28 mouse cellular contexts compared by ENCODE assay signal in the genomic region with DNA sequence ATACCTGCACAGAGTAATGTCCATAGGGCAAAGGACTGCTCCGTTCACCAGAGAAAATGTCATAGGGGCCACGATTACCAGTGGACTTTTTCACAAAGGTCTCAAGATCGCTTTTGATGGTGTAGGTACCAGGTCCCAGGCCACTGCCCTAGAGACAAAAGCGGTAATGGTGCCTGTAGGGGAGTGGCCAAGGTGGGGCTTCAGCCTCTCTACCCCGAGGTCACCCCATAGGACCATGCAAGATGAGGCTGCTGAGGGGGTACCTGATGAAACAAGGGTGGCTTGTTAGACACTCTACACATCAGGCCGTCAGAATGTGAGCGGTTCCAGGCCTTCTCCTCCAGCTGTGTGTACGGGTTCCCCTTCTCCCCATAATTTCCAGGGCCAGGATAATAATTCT. TPM values are rescaled to one million over a fixed set of nuclear protein-coding genes. Genes with fewer than 3 reads are reported as not detected.
DNase-seq lines count a peak whose midpoint lies in the region; ATAC-seq and TF ChIP-seq lines count a peak whose summit lies in the region.
"Had no signal": no experiment of that assay in that cellular context is flagged by ENCODE, and none has a peak within 500 bp of the region (broad histone marks: within the 10 kb centered on the region; RNA-seq: fewer than 3 reads in every experiment).

No protein-coding gene starts in this region.

- ATAC-seq in heart, embryonic 12.5 days (ENCODE audit: insufficient number of reproducible peaks, low FRiP score) = peak; percentile 76
- ATAC-seq in liver, embryonic 12.5 days = peak; percentile 40; the same call in 1 of the 2 replicates
- peak; percentile 4; the same call in 1 of the 2 replicates for ATAC-seq in liver, postnatal 0 days
- ATAC-seq in intestine, embryonic 16.5 days = no peak
- ATAC-seq: activated CD4-positive, CD25-positive, alpha-beta regulatory T cell, adult 4 months; forebrain, embryonic 13.5 days; intestine, postnatal 0 days; midbrain, embryonic 15.5 days had no signal

- no peak for TF ChIP-seq POLR2A in heart, adult 2 months (IDR thresholded peaks at IDR 0.05; ENCODE audit: insufficient read depth, low read depth, low read length)
- TF ChIP-seq POLR2A in MEL (IDR thresholded peaks at IDR 0.05; ENCODE audit: control insufficient read depth in 1 of 2, insufficient read depth in 1 of 2, low read depth in 1 of 2, low read length in 2 of 2, poor library complexity in 1 of 2) = no peak

- no peaks in the 10 kb centered on the region for H3K79me2 ChIP-seq in heart, adult 2 months (replicated peaks; ENCODE audit: control insufficient read depth, insufficient read depth, low read length)
- peaks cover 10% of the 10 kb centered on the region for H3K79me2 ChIP-seq in MEL (ENCODE audit: control insufficient read depth, insufficient read depth, low read length, poor library complexity)

- H3K9me3 ChIP-seq in heart, embryonic 12.5 days (replicated peaks) = 0 out of 2 replicates have a peak, but pooled peaks cover 3% of the 10 kb centered on the region
- H3K9me3 ChIP-seq in MEL (replicated peaks; ENCODE audit: insufficient read depth, low read length) = no peaks in the 10 kb centered on the region
- no peaks in the 10 kb centered on the region for H3K9me3 ChIP-seq in liver, embryonic 12.5 days (replicated peaks)
- no peaks in the 10 kb centered on the region for H3K9me3 ChIP-seq in liver, postnatal 0 days (ENCODE audit: low read length)
- no peaks in the 10 kb centered on the region for H3K9me3 ChIP-seq in intestine, embryonic 16.5 days (ENCODE audit: control insufficient read depth, low read length)
- H3K9me3 ChIP-seq: forebrain, embryonic 13.5 days; hindbrain, embryonic 13.5 days; limb, embryonic 15.5 days; lung, embryonic 15.5 days; midbrain, embryonic 10.5 days; midbrain, embryonic 15.5 days; neural tube, embryonic 15.5 days had no signal

- peaks cover 11% of the 10 kb centered on the region for H3K4me1 ChIP-seq in heart, embryonic 12.5 days (replicated peaks)
- no peaks in the 10 kb centered on the region for H3K4me1 ChIP-seq in heart, adult 2 months (ENCODE audit: control insufficient read depth, insufficient read depth, low read length)
- H3K4me1 ChIP-seq in MEL (ENCODE audit: control insufficient read depth in 1 of 2, insufficient read depth in 2 of 2, low read length in 2 of 2) = peaks cover 0 to 7% of the 10 kb centered on the region in 2 experiments; a peak in 1 of 4 replicates
- peaks cover 52% of the 10 kb centered on the region for H3K4me1 ChIP-seq in liver, embryonic 12.5 days
- peaks cover 17% of the 10 kb centered on the region for H3K4me1 ChIP-seq in liver, postnatal 0 days (ENCODE audit: insufficient read depth)
- H3K4me1 ChIP-seq in intestine, embryonic 16.5 days (ENCODE audit: control insufficient read depth, insufficient read depth, low read length) = peaks cover 7% of the 10 kb centered on the region
- H3K4me1 ChIP-seq: lung, embryonic 15.5 days had no signal

- H3K36me3 ChIP-seq in heart, embryonic 12.5 days = no peaks in the 10 kb centered on the region
- H3K36me3 ChIP-seq in heart, adult 2 months (ENCODE audit: control insufficient read depth, insufficient read depth, low read length) = no peaks in the 10 kb centered on the region
- peaks cover 0 to 7% of the 10 kb centered on the region in 2 experiments; a peak in 2 of 4 replicates for H3K36me3 ChIP-seq in MEL (ENCODE audit: control insufficient read depth in 1 of 2, insufficient read depth in 2 of 2, low read length in 2 of 2)
- no peaks in the 10 kb centered on the region for H3K36me3 ChIP-seq in liver, embryonic 12.5 days
- no peaks in the 10 kb centered on the region for H3K36me3 ChIP-seq in liver, postnatal 0 days (replicated peaks; ENCODE audit: insufficient read depth, low read length)
- no peaks in the 10 kb centered on the region for H3K36me3 ChIP-seq in intestine, embryonic 16.5 days (ENCODE audit: control insufficient read depth, insufficient read depth, low read length)
- H3K36me3 ChIP-seq: hindbrain, embryonic 13.5 days; limb, embryonic 15.5 days; lung, embryonic 15.5 days; midbrain, embryonic 10.5 days; midbrain, embryonic 15.5 days; neural tube, embryonic 15.5 days had no signal

- H3K4me2 ChIP-seq in heart, embryonic 12.5 days = no peak overlapping the region
- peak overlapping the region; percentile 60; the same call in 1 of the 2 replicates for H3K4me2 ChIP-seq in liver, embryonic 12.5 days
- no peak overlapping the region for H3K4me2 ChIP-seq in liver, postnatal 0 days (ENCODE audit: low read depth, low read length)
- H3K4me2 ChIP-seq in intestine, embryonic 16.5 days (ENCODE audit: low read depth, low read length) = no peak overlapping the region
- H3K4me2 ChIP-seq: forebrain, embryonic 13.5 days; hindbrain, embryonic 13.5 days; limb, embryonic 15.5 days; lung, embryonic 15.5 days; midbrain, embryonic 15.5 days; neural tube, embryonic 15.5 days had no signal

- 70% methylated on average over 8 of the region's 8 CpGs for WGBS in heart, embryonic 12.5 days
- 74% methylated on average over 8 of the region's 8 CpGs for WGBS in heart, adult 2 months
- 68% methylated on average over 8 of the region's 8 CpGs for WGBS in liver, embryonic 12.5 days (ENCODE audit: insufficient replicate concordance)
- 70% methylated on average over 8 of the region's 8 CpGs for WGBS in liver, postnatal 0 days (ENCODE audit: insufficient replicate concordance)
- WGBS in intestine, embryonic 16.5 days = 78% methylated on average over 8 of the region's 8 CpGs

- H3K4me3 ChIP-seq in heart, embryonic 12.5 days = no peak overlapping the region
- no peak overlapping the region for H3K4me3 ChIP-seq in heart, adult 2 months
- no peak overlapping the region for H3K4me3 ChIP-seq in MEL (ENCODE audit: control insufficient read depth in 1 of 2, insufficient read depth in 1 of 2, low read depth in 2 of 2, low read length in 2 of 2)
- no peak overlapping the region for H3K4me3 ChIP-seq in liver, embryonic 12.5 days
- H3K4me3 ChIP-seq in liver, postnatal 0 days (ENCODE audit: low read depth, low read length) = no peak overlapping the region
- H3K4me3 ChIP-seq in intestine, embryonic 16.5 days (ENCODE audit: low read length) = no peak overlapping the region
- H3K4me3 ChIP-seq: forebrain, embryonic 13.5 days; hindbrain, embryonic 13.5 days; limb, embryonic 15.5 days; lung, embryonic 15.5 days; midbrain, embryonic 10.5 days; midbrain, embryonic 15.5 days; neural tube, embryonic 15.5 days had no signal

- no peak overlapping the region for H3K9ac ChIP-seq in heart, embryonic 12.5 days
- no peak overlapping the region for H3K9ac ChIP-seq in heart, adult 2 months (ENCODE audit: low read depth, low read length)
- no peak overlapping the region for H3K9ac ChIP-seq in MEL (ENCODE audit: control insufficient read depth, low read depth, low read length, poor library complexity, severe bottlenecking)
- no peak overlapping the region for H3K9ac ChIP-seq in liver, embryonic 12.5 days
- no peak overlapping the region for H3K9ac ChIP-seq in liver, postnatal 0 days (replicated peaks)
- no peak overlapping the region for H3K9ac ChIP-seq in intestine, embryonic 16.5 days (ENCODE audit: low read depth, low read length)
- H3K9ac ChIP-seq: forebrain, embryonic 13.5 days; hindbrain, embryonic 13.5 days; limb, embryonic 15.5 days; lung, embryonic 15.5 days; midbrain, embryonic 15.5 days; neural tube, embryonic 15.5 days had no signal

- TF ChIP-seq RAD21 in MEL (IDR thresholded peaks at IDR 0.05; ENCODE audit: low read depth, low read length) = no peak

- peaks cover 34% of the 10 kb centered on the region for H3K27me3 ChIP-seq in heart, embryonic 12.5 days (replicated peaks)
- H3K27me3 ChIP-seq in heart, adult 2 months (ENCODE audit: control insufficient read depth, insufficient read depth, low read length) = no peaks in the 10 kb centered on the region
- no peaks in the 10 kb centered on the region for H3K27me3 ChIP-seq in MEL (ENCODE audit: control insufficient read depth in 1 of 2, insufficient read depth in 2 of 2, low read length in 2 of 2)
- peaks cover 43% of the 10 kb centered on the region for H3K27me3 ChIP-seq in liver, embryonic 12.5 days (replicated peaks)
- peaks cover 15% of the 10 kb centered on the region; the same call in 1 of the 2 replicates for H3K27me3 ChIP-seq in liver, postnatal 0 days (ENCODE audit: insufficient read depth, low read length)
- H3K27me3 ChIP-seq in intestine, embryonic 16.5 days (replicated peaks; ENCODE audit: control insufficient read depth, insufficient read depth, low read length) = no peaks in the 10 kb centered on the region
- H3K27me3 ChIP-seq: limb, embryonic 15.5 days; midbrain, embryonic 15.5 days had no signal

- no peak for DNase-seq in heart, adult 2 months
- DNase-seq in MEL (ENCODE audit: low read depth, low spot score) = no peak
- DNase-seq in liver, postnatal 0 days = no peak
- DNase-seq in urinary bladder, postnatal 14 days (ENCODE audit: low spot score) = no peak
- DNase-seq: cerebellum, adult 2 months; cerebellum, postnatal 14 days; gastrocnemius, postnatal 10 days; heart, postnatal 10 days; kidney, postnatal 10 days; layer of hippocampus, adult 9-11 months had no signal

- intact Hi-C loops in heart, adult 2 months (cut with DNase I) = no loop called here

- no peak for TF ChIP-seq EP300 in heart, adult 2 months (IDR thresholded peaks at IDR 0.05; ENCODE audit: insufficient read depth, low read depth, low read length)
- no peak for TF ChIP-seq EP300 in MEL (IDR thresholded peaks at IDR 0.05; ENCODE audit: low read depth in 1 of 2, low read length in 2 of 2)
- TF ChIP-seq EP300 in liver, postnatal 0 days (IDR thresholded peaks at IDR 0.05; ENCODE audit: low read depth) = no peak

- TF ChIP-seq CTCF in heart, adult 2 months (IDR thresholded peaks at IDR 0.05) = no peak
- TF ChIP-seq CTCF in MEL (IDR thresholded peaks at IDR 0.05 in 2 of 3, conservative IDR thresholded peaks at IDR 0.05 in 1 of 3; ENCODE audit: control insufficient read depth in 1 of 3, insufficient read depth in 1 of 3, low read depth in 2 of 3, low read length in 3 of 3, poor library complexity in 1 of 3, severe bottlenecking in 1 of 3) = no peak
- TF ChIP-seq CTCF in liver, postnatal 0 days (IDR thresholded peaks at IDR 0.05; ENCODE audit: low read depth) = no peak

- no peak overlapping the region for H3K27ac ChIP-seq in heart, embryonic 12.5 days (ENCODE audit: poor library complexity, severe bottlenecking)
- H3K27ac ChIP-seq in heart, adult 2 months = no peak overlapping the region
- 0 out of 2 replicates have a peak overlapping the region, but pooled peaks have one; percentile 6 for H3K27ac ChIP-seq in MEL (ENCODE audit: control insufficient read depth, low read depth, low read length)
- peak overlapping the region; percentile 73 for H3K27ac ChIP-seq in liver, embryonic 12.5 days
- peak overlapping the region; percentile 52; the same call in 1 of the 2 replicates for H3K27ac ChIP-seq in liver, postnatal 0 days (ENCODE audit: low read depth)
- H3K27ac ChIP-seq in intestine, embryonic 16.5 days (ENCODE audit: low read length) = no peak overlapping the region
- H3K27ac ChIP-seq: forebrain, embryonic 13.5 days; hindbrain, embryonic 13.5 days; limb, embryonic 15.5 days; lung, embryonic 15.5 days; midbrain, embryonic 10.5 days; midbrain, embryonic 15.5 days; neural tube, embryonic 15.5 days had no signal

RNA-seq across cellular contexts. Expression of gene Lexm, which starts 3.9 kb away (rescaled TPM):
- polyA plus RNA-seq in heart, embryonic 12.5 days (2016; fragmentation: Nextera tagmentation; extraction: Ambion mirVana) = 0.50 and 1.5 TPM in 2 replicates
- total RNA-seq in heart, adult 2 months (2021) = not detected
- not detected in 2 replicates for polyA plus RNA-seq in heart, adult 2 months (2012; rRNA removed)
- 6.1 and 6.7 TPM in 2 replicates for total RNA-seq in MEL (2012; rRNA removed)
- 10 to 100 TPM in 1 of 2 experiments, not detected in 1; 17.5 TPM for polyA plus RNA-seq in MEL (2012; ENCODE audit: insufficient read depth in 1 of 2, insufficient read length in 2 of 2, low read depth in 1 of 2, low replicate concordance in 2 of 2, missing spikeins in 1 of 2)
- polyA plus RNA-seq in liver, embryonic 12.5 days (2016; fragmentation: Nextera tagmentation; extraction: Ambion mirVana) = 0.17 and 0.26 TPM in 2 replicates
- polyA plus RNA-seq in liver, postnatal 0 days (2015; fragmentation: Nextera tagmentation; extraction: Ambion mirVana) = not detected in 2 replicates
- not detected in 2 replicates for polyA plus RNA-seq in intestine, embryonic 16.5 days (2015; fragmentation: Nextera tagmentation; extraction: Ambion mirVana)
- total RNA-seq: adrenal gland, adult 2 months; gastrocnemius, postnatal 10 days; heart, postnatal 10 days; left cerebral cortex, postnatal 25 days; megakaryocyte progenitor cell, adult 5-6 weeks had no signal
- polyA plus RNA-seq: activated CD4-positive, CD25-positive, alpha-beta regulatory T cell, adult 4 months; adrenal gland, adult 2 months; embryonic facial prominence, embryonic 14.5 days; forebrain, embryonic 13.5 days; intestine, postnatal 0 days; limb, embryonic 15.5 days; lung, embryonic 15.5 days; midbrain, embryonic 10.5 days; midbrain, embryonic 15.5 days; neural tube, embryonic 15.5 days; spleen, adult 2 months; thymus, adult 2 months had no signal

RNA-seq across cellular contexts. Expression of gene Ttc22, which starts 9.1 kb away (rescaled TPM):
- 0.57 and 0.91 TPM in 2 replicates for polyA plus RNA-seq in heart, embryonic 12.5 days (2016; fragmentation: Nextera tagmentation; extraction: Ambion mirVana)
- total RNA-seq in heart, adult 2 months (2021) = not detected
- polyA plus RNA-seq in heart, adult 2 months (2012; rRNA removed) = 0.15 and 0.21 TPM in 2 replicates
- total RNA-seq in MEL (2012; rRNA removed) = 0.04 TPM in 1 of 2 replicates, not detected in the other
- polyA plus RNA-seq in MEL (2012; ENCODE audit: insufficient read depth in 1 of 2, insufficient read length in 2 of 2, low read depth in 1 of 2, low replicate concordance in 2 of 2, missing spikeins in 1 of 2) = not detected
- polyA plus RNA-seq in liver, embryonic 12.5 days (2016; fragmentation: Nextera tagmentation; extraction: Ambion mirVana) = 0.05 and 0.07 TPM in 2 replicates
- polyA plus RNA-seq in liver, postnatal 0 days (2015; fragmentation: Nextera tagmentation; extraction: Ambion mirVana) = not detected in 2 replicates
- 15.1 and 20.1 TPM in 2 replicates for polyA plus RNA-seq in intestine, embryonic 16.5 days (2015; fragmentation: Nextera tagmentation; extraction: Ambion mirVana)
- total RNA-seq: megakaryocyte progenitor cell, adult 5-6 weeks had no signal
- polyA plus RNA-seq: activated CD4-positive, CD25-positive, alpha-beta regulatory T cell, adult 4 months; adrenal gland, adult 2 months; midbrain, embryonic 10.5 days had no signal

RNA-seq across cellular contexts. Expression of gene Pars2, which starts 37.8 kb away (rescaled TPM):
- polyA plus RNA-seq in heart, embryonic 12.5 days (2016; fragmentation: Nextera tagmentation; extraction: Ambion mirVana) = 12.3 and 13.6 TPM in 2 replicates
- 1 to 10 TPM; 4.9 to 5.9 TPM for total RNA-seq in heart, adult 2 months (2021)
- 6.7 and 11.5 TPM in 2 replicates for polyA plus RNA-seq in heart, adult 2 months (2012; rRNA removed)
- total RNA-seq in MEL (2012; rRNA removed) = 10.9 and 11.2 TPM in 2 replicates
- 10 to 100 TPM in 1 of 2 experiments, not detected in 1; 11.3 TPM for polyA plus RNA-seq in MEL (2012; ENCODE audit: insufficient read depth in 1 of 2, insufficient read length in 2 of 2, low read depth in 1 of 2, low replicate concordance in 2 of 2, missing spikeins in 1 of 2)
- 6.9 and 7.5 TPM in 2 replicates for polyA plus RNA-seq in liver, embryonic 12.5 days (2016; fragmentation: Nextera tagmentation; extraction: Ambion mirVana)
- polyA plus RNA-seq in liver, postnatal 0 days (2015; fragmentation: Nextera tagmentation; extraction: Ambion mirVana) = 3.9 and 4.3 TPM in 2 replicates
- 15.9 TPM in 2 replicates for polyA plus RNA-seq in intestine, embryonic 16.5 days (2015; fragmentation: Nextera tagmentation; extraction: Ambion mirVana)

RNA-seq across cellular contexts. Expression of gene Dhcr24, which starts 52.3 kb away (rescaled TPM):
- polyA plus RNA-seq in heart, embryonic 12.5 days (2016; fragmentation: Nextera tagmentation; extraction: Ambion mirVana) = 3.9 and 4.7 TPM in 2 replicates
- 1 to 10 TPM; 1.4 to 4.0 TPM for total RNA-seq in heart, adult 2 months (2021)
- 5.2 and 5.4 TPM in 2 replicates for polyA plus RNA-seq in heart, adult 2 months (2012; rRNA removed)
- total RNA-seq in MEL (2012; rRNA removed) = 37.6 and 39.2 TPM in 2 replicates
- polyA plus RNA-seq in MEL (2012; ENCODE audit: insufficient read depth in 1 of 2, insufficient read length in 2 of 2, low read depth in 1 of 2, low replicate concordance in 2 of 2, missing spikeins in 1 of 2) = 10 to 100 TPM in 1 of 2 experiments, not detected in 1; 63.0 TPM
- polyA plus RNA-seq in liver, embryonic 12.5 days (2016; fragmentation: Nextera tagmentation; extraction: Ambion mirVana) = 5.8 and 5.9 TPM in 2 replicates
- 13.6 and 17.1 TPM in 2 replicates for polyA plus RNA-seq in liver, postnatal 0 days (2015; fragmentation: Nextera tagmentation; extraction: Ambion mirVana)
- polyA plus RNA-seq in intestine, embryonic 16.5 days (2015; fragmentation: Nextera tagmentation; extraction: Ambion mirVana) = 5.5 and 6.4 TPM in 2 replicates

Comparison
In these comparisons a context has a peak if more than half of its experiments do, and no peak if none do; other contexts are left out.
1. H3K27ac ChIP-seq: peak in MEL (single experiment), liver, embryonic 12.5 days (single experiment) and liver, postnatal 0 days (single experiment); none in heart, embryonic 12.5 days (single experiment), heart, adult 2 months (single experiment) and intestine, embryonic 16.5 days (single experiment).